Mouse (Mus musculus): ENCODE results near the gene Cplx1. TPM values are rescaled to one million over a fixed set of nuclear protein-coding genes. Genes with fewer than 3 reads are reported as not detected.
"Not testable (repeated sequence)": the region's sequence is repeated elsewhere in the genome, so short reads cannot be mapped to it uniquely, and the experiment has no call there.

Gene Cplx1
- polyA plus RNA-seq, 1 experiment: 1.2 TPM

DNA sequence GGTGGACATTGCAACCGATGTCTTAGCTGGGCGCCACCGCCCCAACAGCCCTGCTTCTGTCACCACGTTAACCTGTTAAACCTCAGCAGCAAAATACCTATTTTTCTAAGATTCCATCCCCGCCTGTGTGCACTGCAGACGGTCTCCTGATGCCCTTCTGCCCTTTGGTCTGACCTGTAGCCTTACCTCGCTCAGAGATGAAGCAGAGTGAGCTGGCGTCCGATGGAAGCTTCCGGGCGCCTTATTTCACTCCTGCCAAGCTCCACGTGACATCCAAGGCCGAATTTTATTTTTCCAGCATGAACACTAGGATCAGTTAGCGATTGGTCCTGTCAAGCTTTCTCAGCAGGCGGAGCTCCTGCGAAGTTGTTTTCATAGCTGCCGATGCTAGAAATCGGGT lies 47.5 kb downstream of the Cplx1 start:
- Histone ChIP-seq H3K4me3 (ENCODE audit: low read depth, low read length) (no peak overlapping the region), H3K36me3 (ENCODE audit: control insufficient read depth, insufficient read depth, low read length, poor library complexity, severe bottlenecking) (peaks cover 35% of the 10 kb centered on the region), H3K27ac (ENCODE audit: insufficient read depth, low read length) (no peak overlapping the region), H3K9me3 (replicated peaks; ENCODE audit: control insufficient read depth, insufficient read depth, low read length, poor library complexity, severe bottlenecking) (no peaks in the 10 kb centered on the region), H3K27me3 (ENCODE audit: control insufficient read depth, insufficient read depth, low read length, poor library complexity, severe bottlenecking) (no peaks in the 10 kb centered on the region), H3K4me1 (ENCODE audit: control insufficient read depth, insufficient read depth, low read length) (no peaks in the 10 kb centered on the region), H3K9ac (ENCODE audit: low read depth, poor library complexity, severe bottlenecking) (no peak overlapping the region)
- TF ChIP-seq POLR2A (IDR thresholded peaks at IDR 0.05; ENCODE audit: insufficient read depth, low read length): no peak
- TF ChIP-seq EP300 (IDR thresholded peaks at IDR 0.05; ENCODE audit: insufficient read depth, low read depth, low read length): no peak
- TF ChIP-seq CTCF (IDR thresholded peaks at IDR 0.05; ENCODE audit: low read depth, low read length): no peak

DNA sequence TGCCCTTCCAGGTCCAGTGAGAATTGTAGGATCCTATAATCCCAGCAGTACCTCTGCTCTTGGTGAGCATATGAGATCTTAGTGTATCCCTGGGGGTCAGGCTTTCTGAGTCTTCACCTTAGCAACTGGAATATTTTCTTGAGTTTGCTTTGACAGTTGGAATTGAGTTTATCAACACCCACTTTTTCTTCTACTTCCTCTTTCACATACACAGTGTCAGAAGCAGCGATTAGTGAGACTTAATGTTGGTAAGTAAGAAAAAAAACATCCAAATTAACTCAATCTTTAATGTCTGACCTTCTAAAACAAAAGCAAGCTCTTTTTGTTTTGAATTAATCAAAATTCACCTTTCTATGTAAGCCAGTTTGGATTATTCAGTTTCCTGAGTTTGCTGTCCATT lies 48.3 kb downstream of the Cplx1 start:
- no peaks in the 10 kb centered on the region for H3K27me3 ChIP-seq (ENCODE audit: control insufficient read depth, insufficient read depth, low read length, poor library complexity, severe bottlenecking)
- H3K27ac ChIP-seq (ENCODE audit: insufficient read depth, low read length): no peak overlapping the region
- no peak for TF ChIP-seq EP300 (IDR thresholded peaks at IDR 0.05; ENCODE audit: insufficient read depth, low read depth, low read length)
- no peak for TF ChIP-seq CTCF (IDR thresholded peaks at IDR 0.05; ENCODE audit: low read depth, low read length)
- TF ChIP-seq POLR2A (IDR thresholded peaks at IDR 0.05; ENCODE audit: insufficient read depth, low read length): no peak
- H3K4me1 ChIP-seq (ENCODE audit: control insufficient read depth, insufficient read depth, low read length): no peaks in the 10 kb centered on the region
- H3K9me3 ChIP-seq (replicated peaks; ENCODE audit: control insufficient read depth, insufficient read depth, low read length, poor library complexity, severe bottlenecking): no peaks in the 10 kb centered on the region
- H3K36me3 ChIP-seq (ENCODE audit: control insufficient read depth, insufficient read depth, low read length, poor library complexity, severe bottlenecking): peaks cover 41% of the 10 kb centered on the region
- no peak overlapping the region for H3K4me3 ChIP-seq (ENCODE audit: low read depth, low read length)
- H3K9ac ChIP-seq (ENCODE audit: low read depth, poor library complexity, severe bottlenecking): no peak overlapping the region

DNA sequence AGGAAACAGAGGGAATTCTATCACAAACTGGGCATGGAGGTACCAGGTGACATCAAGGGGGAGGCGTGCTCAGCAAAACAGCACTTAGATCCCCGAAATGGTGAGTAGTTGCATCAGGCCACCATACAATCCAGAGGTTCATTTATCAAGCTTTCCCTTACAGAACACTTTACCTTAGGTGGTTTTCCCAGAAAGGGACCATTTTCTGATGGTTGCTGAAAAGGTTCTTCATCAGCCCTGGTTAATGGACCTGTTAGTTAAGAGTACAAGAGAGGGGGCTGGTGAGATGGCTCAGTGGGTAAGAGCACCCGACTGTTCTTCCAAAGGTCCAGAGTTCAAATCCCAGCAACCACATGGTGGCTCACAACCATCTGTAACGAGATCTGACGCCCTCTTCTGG lies 63.7 kb downstream of the Cplx1 start:
- H3K27me3 ChIP-seq (ENCODE audit: control insufficient read depth, insufficient read depth, low read length, poor library complexity, severe bottlenecking); H3K9ac ChIP-seq (ENCODE audit: low read depth, poor library complexity, severe bottlenecking); H3K9me3 ChIP-seq (replicated peaks; ENCODE audit: control insufficient read depth, insufficient read depth, low read length, poor library complexity, severe bottlenecking); H3K27ac ChIP-seq (ENCODE audit: insufficient read depth, low read length); H3K4me1 ChIP-seq (ENCODE audit: control insufficient read depth, insufficient read depth, low read length); H3K4me3 ChIP-seq (ENCODE audit: low read depth, low read length): not testable (repeated sequence)
- peaks cover 33% of the 10 kb centered on the region for H3K36me3 ChIP-seq (ENCODE audit: control insufficient read depth, insufficient read depth, low read length, poor library complexity, severe bottlenecking)

DNA sequence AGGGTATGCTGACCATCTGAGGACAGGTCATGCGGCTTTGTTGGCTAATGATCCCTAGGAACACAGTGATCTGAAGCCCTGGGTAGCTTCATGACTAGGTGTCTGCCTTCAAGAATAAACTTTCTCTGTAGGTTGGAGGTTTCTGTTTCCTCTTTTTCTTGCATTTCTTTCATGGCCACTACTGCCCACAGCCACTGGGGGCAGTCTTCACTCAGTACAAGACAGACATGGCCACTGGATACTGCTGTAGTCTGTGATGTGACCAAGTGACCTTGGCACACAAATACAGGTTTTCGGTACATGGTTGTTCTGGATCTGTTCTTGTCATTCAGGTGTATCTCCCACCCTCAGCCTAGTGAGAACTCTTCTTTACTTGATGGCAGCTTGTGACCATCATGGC lies 64.6 kb downstream of the Cplx1 start:
- H3K36me3 ChIP-seq (ENCODE audit: control insufficient read depth, insufficient read depth, low read length, poor library complexity, severe bottlenecking): peaks cover 28% of the 10 kb centered on the region
- H3K4me3 ChIP-seq (ENCODE audit: low read depth, low read length): no peak overlapping the region
- H3K27me3 ChIP-seq (ENCODE audit: control insufficient read depth, insufficient read depth, low read length, poor library complexity, severe bottlenecking): no peaks in the 10 kb centered on the region
- no peaks in the 10 kb centered on the region for H3K9me3 ChIP-seq (replicated peaks; ENCODE audit: control insufficient read depth, insufficient read depth, low read length, poor library complexity, severe bottlenecking)
- no peak overlapping the region for H3K27ac ChIP-seq (ENCODE audit: insufficient read depth, low read length)
- no peak for TF ChIP-seq EP300 (IDR thresholded peaks at IDR 0.05; ENCODE audit: insufficient read depth, low read depth, low read length)
- peak; percentile 64 for TF ChIP-seq CTCF (IDR thresholded peaks at IDR 0.05; ENCODE audit: low read depth, low read length)
- H3K4me1 ChIP-seq (ENCODE audit: control insufficient read depth, insufficient read depth, low read length): no peaks in the 10 kb centered on the region
- no peak overlapping the region for H3K9ac ChIP-seq (ENCODE audit: low read depth, poor library complexity, severe bottlenecking)

DNA sequence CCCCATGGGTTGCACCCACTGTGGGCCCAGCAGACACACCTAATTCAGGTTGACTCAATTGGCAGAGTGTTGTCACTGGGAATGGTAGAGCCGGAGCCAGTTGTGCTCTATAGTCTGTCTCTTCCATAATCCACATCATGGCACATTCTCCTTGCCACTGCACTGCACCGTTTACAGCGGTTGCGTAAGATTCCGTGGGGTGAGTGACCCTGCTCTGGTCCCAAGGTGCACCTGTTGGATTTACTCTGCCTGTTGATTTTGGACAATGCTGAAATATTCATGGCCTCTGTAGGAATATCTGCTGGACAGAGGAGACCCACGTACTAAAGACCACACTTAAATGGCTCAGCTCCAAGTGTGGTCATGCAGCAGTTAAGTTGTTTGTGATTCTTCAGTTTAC lies 66.8 kb downstream of the Cplx1 start:
- peaks cover 18% of the 10 kb centered on the region for H3K36me3 ChIP-seq (ENCODE audit: control insufficient read depth, insufficient read depth, low read length, poor library complexity, severe bottlenecking)
- TF ChIP-seq CTCF (IDR thresholded peaks at IDR 0.05; ENCODE audit: low read depth, low read length) (no peak), POLR2A (IDR thresholded peaks at IDR 0.05; ENCODE audit: insufficient read depth, low read length) (no peak), EP300 (IDR thresholded peaks at IDR 0.05; ENCODE audit: insufficient read depth, low read depth, low read length) (no peak)
- H3K27me3 ChIP-seq (ENCODE audit: control insufficient read depth, insufficient read depth, low read length, poor library complexity, severe bottlenecking): no peaks in the 10 kb centered on the region
- no peak overlapping the region for H3K4me3 ChIP-seq (ENCODE audit: low read depth, low read length)
- H3K27ac ChIP-seq (ENCODE audit: insufficient read depth, low read length): no peak overlapping the region
- H3K4me1 ChIP-seq (ENCODE audit: control insufficient read depth, insufficient read depth, low read length): no peaks in the 10 kb centered on the region
- no peaks in the 10 kb centered on the region for H3K9me3 ChIP-seq (replicated peaks; ENCODE audit: control insufficient read depth, insufficient read depth, low read length, poor library complexity, severe bottlenecking)
- H3K9ac ChIP-seq (ENCODE audit: low read depth, poor library complexity, severe bottlenecking): no peak overlapping the region

DNA sequence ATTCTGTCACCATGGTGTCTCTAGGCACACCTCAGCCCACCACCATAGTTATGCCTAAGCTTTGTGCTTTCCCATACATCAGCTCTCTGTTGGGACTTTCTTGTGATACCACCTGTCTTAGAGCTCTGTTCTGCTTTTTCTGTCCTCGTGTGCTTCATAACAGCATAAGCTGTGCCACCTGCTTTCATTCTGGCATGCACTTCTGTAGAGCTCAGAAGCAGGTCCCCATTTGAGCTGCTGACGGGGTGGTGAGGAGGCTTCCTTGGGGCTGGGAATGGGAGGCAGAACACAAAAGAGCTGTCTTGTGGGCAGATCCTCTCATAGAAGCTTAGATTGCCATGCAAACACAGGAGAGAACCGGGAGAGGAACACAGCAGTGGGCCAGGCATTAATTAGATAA lies 73.8 kb downstream of the Cplx1 start:
- H3K36me3 ChIP-seq (ENCODE audit: control insufficient read depth, insufficient read depth, low read length, poor library complexity, severe bottlenecking): peaks cover 42% of the 10 kb centered on the region

More for the DNA sequence above, 73.8 kb downstream of the Cplx1 start:
- Histone ChIP-seq H3K27me3 (ENCODE audit: control insufficient read depth, insufficient read depth, low read length, poor library complexity, severe bottlenecking) (no peaks in the 10 kb centered on the region), H3K9ac (ENCODE audit: low read depth, poor library complexity, severe bottlenecking) (no peak overlapping the region), H3K4me3 (ENCODE audit: low read depth, low read length) (no peak overlapping the region), H3K4me1 (ENCODE audit: control insufficient read depth, insufficient read depth, low read length) (no peaks in the 10 kb centered on the region), H3K27ac (ENCODE audit: insufficient read depth, low read length) (no peak overlapping the region), H3K9me3 (replicated peaks; ENCODE audit: control insufficient read depth, insufficient read depth, low read length, poor library complexity, severe bottlenecking) (no peaks in the 10 kb centered on the region)
- TF ChIP-seq POLR2A (IDR thresholded peaks at IDR 0.05; ENCODE audit: insufficient read depth, low read length): no peak
- TF ChIP-seq EP300 (IDR thresholded peaks at IDR 0.05; ENCODE audit: insufficient read depth, low read depth, low read length): no peak
- TF ChIP-seq CTCF (IDR thresholded peaks at IDR 0.05; ENCODE audit: low read depth, low read length): no peak
